Mouse (Mus musculus) lung, postnatal 0 days (tissue): Measurements from ENCODE around the gene Trim3.

Experiments
- CTCF ChIP-seq: IDR thresholded peaks from 2 replicates; pipeline ENCODE4 v1.5.1; 2016; ENCODE audit warnings: antibody characterized with exemption, mild to moderate bottlenecking
- EP300 ChIP-seq: IDR thresholded peaks from 2 replicates; pipeline ENCODE4 v1.6.1; 2016; ENCODE audit warnings: antibody characterized with exemption, mild to moderate bottlenecking, control low read depth

DNA sequence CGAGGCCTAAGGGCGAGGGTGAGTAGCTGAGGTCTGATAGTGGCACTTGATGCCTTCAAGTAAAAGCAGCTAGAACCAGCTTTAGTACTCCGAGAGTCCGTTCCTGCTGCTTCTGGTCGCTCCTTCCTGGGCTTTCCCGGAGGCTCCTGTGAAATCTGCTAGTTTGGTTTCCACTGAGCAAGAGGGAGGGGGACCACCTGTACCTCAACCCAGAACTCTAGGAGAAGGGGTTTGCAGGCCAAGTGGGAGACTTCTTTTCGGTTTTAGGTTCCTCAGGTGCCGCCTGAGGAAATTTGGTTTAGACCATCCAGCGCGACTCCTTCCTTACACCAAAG lies 397 bp upstream of the Trim3 start:
- TF ChIP-seq CTCF (no peak), EP300 (no peak)
